Mouse (Mus musculus): ENCODE measurements around the gene Kidins220. TPM values are rescaled to one million over a fixed set of nuclear protein-coding genes. Genes with fewer than 3 reads are reported as not detected.

The Kidins220 gene
- polyA plus RNA-seq, 1 experiment: 66.4 TPM

GRCm38 (mm10) chr12:25095974-25096639 lies 121.4 kb downstream of the Kidins220 start:
- TF ChIP-seq CTCF (IDR thresholded peaks at IDR 0.05; ENCODE audit: low read depth, low read length) (no peak), POLR2A (IDR thresholded peaks at IDR 0.05; ENCODE audit: borderline replicate concordance, low read depth, low read length) (peak; percentile 84; the same call in 1 of the 2 replicates)
- Histone ChIP-seq H3K27ac (ENCODE audit: insufficient read depth, low read depth, low read length) (peak overlapping the region; percentile 82), H3K4me3 (ENCODE audit: insufficient read depth, low read length) (peak overlapping the region; percentile 82), H3K4me1 (ENCODE audit: control insufficient read depth, insufficient read depth, low read length) (peaks cover 14% of the 10 kb centered on the region)

GRCm38 (mm10) chr12:25096640-25097051 lies 121.9 kb downstream of the Kidins220 start:
- Histone ChIP-seq H3K27ac (ENCODE audit: insufficient read depth, low read depth, low read length) (peak overlapping the region; percentile 82), H3K4me1 (ENCODE audit: control insufficient read depth, insufficient read depth, low read length) (peaks cover 17% of the 10 kb centered on the region), H3K4me3 (ENCODE audit: insufficient read depth, low read length) (peak overlapping the region; percentile 63)
- TF ChIP-seq CTCF (IDR thresholded peaks at IDR 0.05; ENCODE audit: low read depth, low read length): no peak

GRCm38 (mm10) chr12:25097052-25097209 lies 122.2 kb downstream of the Kidins220 start, which contains the start of gene Id2:
Gene Id2, minus strand, starts transcription at chr12:25097140.
- H3K27ac ChIP-seq (ENCODE audit: insufficient read depth, low read depth, low read length): peak within 1 kb of the TSS; percentile 82
- H3K4me3 ChIP-seq (ENCODE audit: insufficient read depth, low read length): peak within 1 kb of the TSS; percentile 70
- TF ChIP-seq CTCF (IDR thresholded peaks at IDR 0.05; ENCODE audit: low read depth, low read length) (no peak), POLR2A (IDR thresholded peaks at IDR 0.05; ENCODE audit: borderline replicate concordance, low read depth, low read length) (no peak)
- peaks cover 17% of the 10 kb centered on the region for H3K4me1 ChIP-seq (ENCODE audit: control insufficient read depth, insufficient read depth, low read length)

GRCm38 (mm10) chr12:25097210-25098160 lies 122.8 kb downstream of the Kidins220 start:
- Histone ChIP-seq H3K27ac (ENCODE audit: insufficient read depth, low read depth, low read length) (no peak overlapping the region), H3K4me3 (ENCODE audit: insufficient read depth, low read length) (peak overlapping the region; percentile 70; the same call in 1 of the 2 replicates), H3K4me1 (ENCODE audit: control insufficient read depth, insufficient read depth, low read length) (peaks cover 17% of the 10 kb centered on the region)
- TF ChIP-seq CTCF (IDR thresholded peaks at IDR 0.05; ENCODE audit: low read depth, low read length): no peak

GRCm38 (mm10) chr12:25098161-25098550 lies 123.4 kb downstream of the Kidins220 start:
- Histone ChIP-seq H3K4me1 (ENCODE audit: control insufficient read depth, insufficient read depth, low read length) (peaks cover 17% of the 10 kb centered on the region), H3K4me3 (ENCODE audit: insufficient read depth, low read length) (peak overlapping the region; percentile 70), H3K27ac (ENCODE audit: insufficient read depth, low read depth, low read length) (peak overlapping the region; percentile 53)
- no peak for TF ChIP-seq POLR2A (IDR thresholded peaks at IDR 0.05; ENCODE audit: borderline replicate concordance, low read depth, low read length)
- TF ChIP-seq CTCF (IDR thresholded peaks at IDR 0.05; ENCODE audit: low read depth, low read length): no peak

- peak overlapping the region; percentile 53 for H3K27ac ChIP-seq (ENCODE audit: insufficient read depth, low read depth, low read length)
- H3K4me1 ChIP-seq (ENCODE audit: control insufficient read depth, insufficient read depth, low read length): peaks cover 14% of the 10 kb centered on the region
- peak overlapping the region; percentile 70 for H3K4me3 ChIP-seq (ENCODE audit: insufficient read depth, low read length)
- no peak for TF ChIP-seq POLR2A (IDR thresholded peaks at IDR 0.05; ENCODE audit: borderline replicate concordance, low read depth, low read length)
These were observed 124.0 kb downstream of the Kidins220 start for GRCm38 (mm10) chr12:25098561-25099312.

GRCm38 (mm10) chr12:25099313-25099562 lies 124.5 kb downstream of the Kidins220 start:
- no peak overlapping the region for H3K27ac ChIP-seq (ENCODE audit: insufficient read depth, low read depth, low read length)
- H3K4me1 ChIP-seq (ENCODE audit: control insufficient read depth, insufficient read depth, low read length): peaks cover 15% of the 10 kb centered on the region
- peak overlapping the region; percentile 70 for H3K4me3 ChIP-seq (ENCODE audit: insufficient read depth, low read length)
- no peak for TF ChIP-seq POLR2A (IDR thresholded peaks at IDR 0.05; ENCODE audit: borderline replicate concordance, low read depth, low read length)
- TF ChIP-seq CTCF (IDR thresholded peaks at IDR 0.05; ENCODE audit: low read depth, low read length): 0 out of 2 replicates have a peak, but pooled peaks have one; percentile 6

- H3K4me1 ChIP-seq (ENCODE audit: control insufficient read depth, insufficient read depth, low read length): peaks cover 18% of the 10 kb centered on the region
- H3K4me3 ChIP-seq (ENCODE audit: insufficient read depth, low read length): peak overlapping the region; percentile 70
- no peak overlapping the region for H3K27ac ChIP-seq (ENCODE audit: insufficient read depth, low read depth, low read length)
- TF ChIP-seq POLR2A (IDR thresholded peaks at IDR 0.05; ENCODE audit: borderline replicate concordance, low read depth, low read length) (no peak), CTCF (IDR thresholded peaks at IDR 0.05; ENCODE audit: low read depth, low read length) (no peak)
These were observed 125.1 kb downstream of the Kidins220 start for GRCm38 (mm10) chr12:25099563-25100408.
